Mouse (Mus musculus) left cerebral cortex, postnatal 10 days (tissue): ENCODE results near the gene Nr1h4. TPM values are rescaled to one million over a fixed set of nuclear protein-coding genes. Genes with fewer than 3 reads are reported as not detected.
"Not testable (repeated sequence)": the region's sequence is repeated elsewhere in the genome, so short reads cannot be mapped to it uniquely, and the experiment has no call there.

Experiments used
- DNase-seq, 2 experiments: peaks; one replicate each; pipeline ENCODE4 v3.0.0; 2021 to 2022; ENCODE audit warnings: low spot score in 2 of 2, mixed read lengths in 1 of 2; ENCODE audit errors: extremely low spot score in 1 of 2
- intact Hi-C: fragments of 180-260 bp; cut with DNase I; formaldehyde crosslinking; loops from one replicate; pipeline ENCODE4 v1.15.1; 2025
- total RNA-seq, 2 experiments: library from RNA; stranded (reverse); gene quantifications; 2 replicates each; pipeline ENCODE4 v1.2.3; 2021

Gene Nr1h4
- total RNA-seq, result under 1 TPM; 0.17 to 0.34 TPM

GRCm38 (mm10) chr10:89532929-89533727 is at the start of gene Nr1h4:
Gene Nr1h4, minus strand, starts transcription at chr10:89533585.
- peak in 1 of 2 experiments; percentile 40 for DNase-seq
- intact Hi-C loops, result no loop called here

- intact Hi-C loops, result no loop called here
- no peak for DNase-seq
Observed at GRCm38 (mm10) chr10:89578801-89579200, 45.4 kb upstream of the Nr1h4 start.

- no peak for DNase-seq
- intact Hi-C loops, result no loop called here
Observed at GRCm38 (mm10) chr10:89577666-89578065, 44.3 kb upstream of the Nr1h4 start.

- intact Hi-C loops, result no loop called here
- DNase-seq, result no peak
Observed at GRCm38 (mm10) chr10:89573421-89573820, 40.0 kb upstream of the Nr1h4 start.

- no peak for DNase-seq
- intact Hi-C loops, result no loop called here
Observed at GRCm38 (mm10) chr10:89572946-89573345, 39.6 kb upstream of the Nr1h4 start.

GRCm38 (mm10) chr10:89567391-89567790 is 34.0 kb upstream of the Nr1h4 start:
- no peak for DNase-seq
- intact Hi-C loops, result no loop called here

GRCm38 (mm10) chr10:89565301-89566022 is 32.1 kb upstream of the Nr1h4 start:
- no peak for DNase-seq
- intact Hi-C loops, result no loop called here

- intact Hi-C loops, result no loop called here
- DNase-seq, result no peak
Observed at GRCm38 (mm10) chr10:89562113-89562512, 28.7 kb upstream of the Nr1h4 start.

GRCm38 (mm10) chr10:89559351-89559750 is 26.0 kb upstream of the Nr1h4 start:
- DNase-seq, result no peak
- intact Hi-C loops, result no loop called here

GRCm38 (mm10) chr10:89554885-89555284 is 21.5 kb upstream of the Nr1h4 start:
- intact Hi-C loops, DNase-seq: not testable (repeated sequence)

- intact Hi-C loops, DNase-seq: not testable (repeated sequence)
Observed at GRCm38 (mm10) chr10:89553855-89554254, 20.5 kb upstream of the Nr1h4 start.

- no peak for DNase-seq
- intact Hi-C loops, result no loop called here
Observed at GRCm38 (mm10) chr10:89553015-89553414, 19.6 kb upstream of the Nr1h4 start.

- DNase-seq, result peak in 1 of 2 experiments; percentile 31
- intact Hi-C loops, result no loop called here
Observed at GRCm38 (mm10) chr10:89551657-89552056, 18.3 kb upstream of the Nr1h4 start.

- no peak for DNase-seq
- intact Hi-C loops, result no loop called here
Observed at GRCm38 (mm10) chr10:89548028-89548427, 14.6 kb upstream of the Nr1h4 start.

GRCm38 (mm10) chr10:89546989-89547388 is 13.6 kb upstream of the Nr1h4 start:
- intact Hi-C loops, result no loop called here

GRCm38 (mm10) chr10:89543867-89544266 is 10.5 kb upstream of the Nr1h4 start:
- intact Hi-C loops, result no loop called here
- no peak for DNase-seq

More at GRCm38 (mm10) chr10:89546989-89547388, 13.6 kb upstream of the Nr1h4 start:
- DNase-seq, result no peak

GRCm38 (mm10) chr10:89542321-89542720 is 8.9 kb upstream of the Nr1h4 start:
- intact Hi-C loops, result no loop called here
- DNase-seq, result no peak

- DNase-seq, result no peak
- intact Hi-C loops, result no loop called here
Observed at GRCm38 (mm10) chr10:89532451-89532850, 934 bp downstream of the Nr1h4 start.

GRCm38 (mm10) chr10:89531976-89532375 is 1.4 kb downstream of the Nr1h4 start:
- no peak for DNase-seq
- intact Hi-C loops, result no loop called here

GRCm38 (mm10) chr10:89531194-89531634 is 2.2 kb downstream of the Nr1h4 start:
- intact Hi-C loops, result no loop called here
- DNase-seq, result no peak
